Mouse (Mus musculus) leukemia stem cell, adult 10-12 weeks (primary cell): ENCODE data around the gene Tbc1d22a. TPM values are rescaled to one million over a fixed set of nuclear protein-coding genes. Genes with fewer than 3 reads are reported as not detected.

Experiments
- polyA plus RNA-seq: library from polyadenylated mRNA; stranded (reverse); fragments of >175 nt; gene quantifications from 2 replicates; pipeline ENCODE4 v1.2.3, GENCODE M21; 2012; ENCODE audit warnings: low replicate concordance

The Tbc1d22a gene
- polyA plus RNA-seq, result 3.9 and 12.4 TPM in 2 replicates

DNA sequence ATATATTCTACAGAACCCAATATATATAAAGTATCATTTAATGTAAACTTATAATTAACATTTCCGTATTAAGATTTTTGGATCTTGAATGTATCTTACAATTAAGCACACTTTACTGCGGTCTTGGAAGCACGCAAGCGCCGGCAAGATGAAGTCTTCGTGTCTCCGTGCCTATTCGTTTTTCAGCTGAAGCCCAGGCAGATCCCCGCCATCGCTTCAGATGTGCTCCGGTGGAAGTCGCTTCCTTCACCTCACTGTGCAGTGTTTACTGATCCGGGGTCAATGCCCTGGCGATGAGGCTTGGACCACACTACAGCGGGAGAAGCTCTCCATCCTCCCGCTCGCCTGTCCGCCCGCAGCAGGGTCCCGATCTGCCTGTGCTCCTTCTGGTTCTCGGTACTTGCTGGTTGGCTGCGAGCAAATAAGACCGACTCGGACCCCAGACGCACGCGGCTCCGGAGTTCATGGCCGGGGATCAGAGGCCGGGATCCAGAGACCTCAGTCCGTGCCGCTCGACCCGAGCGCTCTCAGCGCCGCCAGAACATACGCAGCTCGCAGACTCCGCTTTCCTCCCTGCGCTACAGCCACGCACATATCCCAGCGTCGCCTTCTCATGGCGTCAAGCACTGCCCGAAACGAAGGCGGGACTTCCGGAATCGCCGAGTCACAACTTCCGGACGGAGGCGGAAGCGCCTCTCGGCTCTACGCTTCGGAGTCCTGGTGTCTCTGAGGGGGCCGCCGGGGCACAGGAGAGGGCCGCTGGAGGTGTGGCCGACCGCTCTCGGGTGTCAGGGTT is at the start of gene Tbc1d22a:
Tbc1d22a (plus strand) TSS at position 707 of the 796 bp plus-strand sequence.

DNA sequence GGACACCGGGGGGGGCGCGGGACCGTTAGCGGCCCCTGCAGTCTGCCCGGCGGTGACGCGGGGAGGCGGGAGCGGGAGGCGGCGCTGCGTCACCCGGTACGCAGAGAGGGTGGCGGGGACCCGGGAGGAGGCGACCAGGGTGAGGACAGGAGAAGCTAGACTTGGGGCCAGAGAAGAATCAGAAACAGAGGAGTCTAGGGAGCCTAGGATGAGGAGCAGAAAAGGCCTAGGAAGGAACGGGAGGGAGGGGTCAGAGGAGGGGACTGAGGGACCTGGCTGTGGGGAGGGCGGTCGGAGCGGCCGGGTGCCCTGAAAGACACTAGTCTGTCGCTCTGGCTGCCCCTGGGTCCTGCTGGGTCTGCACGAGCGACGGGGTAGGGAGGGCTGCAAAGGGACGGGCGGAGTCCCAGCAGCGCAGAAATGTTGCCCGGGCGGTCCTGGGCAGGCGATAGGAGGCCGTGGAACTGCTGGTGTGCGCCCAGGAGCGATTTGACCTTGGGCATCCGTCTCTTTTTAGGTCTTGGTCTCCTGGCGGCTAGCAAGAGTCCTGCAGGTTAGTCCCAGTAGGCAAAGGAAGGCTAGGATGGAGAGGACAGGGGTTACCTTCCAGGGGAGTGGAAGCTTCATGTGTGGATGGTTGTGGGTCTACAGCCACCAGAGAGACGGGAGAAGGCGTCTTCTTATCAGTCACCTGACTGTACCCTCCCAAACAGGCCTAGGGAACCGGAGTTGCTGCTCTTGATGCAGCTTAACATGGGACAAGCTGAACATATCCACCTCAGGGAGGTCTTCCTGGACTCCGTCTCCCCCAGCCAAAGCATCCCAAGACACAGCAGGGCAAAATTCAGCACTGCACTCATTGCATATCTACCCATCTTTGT is 28.3 kb upstream of the Tbc1d22a start, which contains the start of gene Cerk:
Cerk (minus strand) TSS at position 453 of the 881 bp plus-strand sequence.

Other genes starting within 250 kb of the Tbc1d22a start
- gene Celsr1, start 180.7 kb upstream of the Tbc1d22a start, polyA plus RNA-seq, result 33.1 and 56.8 TPM in 2 replicates
- 41.2 and 44.4 TPM in 2 replicates for gene Gramd4, start 156.8 kb upstream of the Tbc1d22a start, polyA plus RNA-seq
- gene Cerk, start 28.3 kb upstream of the Tbc1d22a start, polyA plus RNA-seq, result 10.9 and 12.5 TPM in 2 replicates